Mouse (Mus musculus): ENCODE measurements around the gene Fam228b. TPM values are rescaled to one million over a fixed set of nuclear protein-coding genes. Genes with fewer than 3 reads are reported as not detected.
"Not testable (repeated sequence)": the region's sequence is repeated elsewhere in the genome, so short reads cannot be mapped to it uniquely, and the experiment has no call there.

Fam228b gene
- polyA plus RNA-seq, 1 experiment from 2014 or later = 1.2 TPM

GRCm38 (mm10) chr12:4781725-4782404, 12.8 kb upstream of the Fam228b start:
- not testable (repeated sequence) for H3K9ac ChIP-seq; ATAC-seq; H3K4me3 ChIP-seq (replicated peaks); H3K27ac ChIP-seq; H3K9me3 ChIP-seq; H3K36me3 ChIP-seq; H3K4me2 ChIP-seq (replicated peaks); H3K27me3 ChIP-seq (replicated peaks); H3K4me1 ChIP-seq (replicated peaks)
- WGBS = 85% methylated on average over 9 of the region's 9 CpGs

DNA sequence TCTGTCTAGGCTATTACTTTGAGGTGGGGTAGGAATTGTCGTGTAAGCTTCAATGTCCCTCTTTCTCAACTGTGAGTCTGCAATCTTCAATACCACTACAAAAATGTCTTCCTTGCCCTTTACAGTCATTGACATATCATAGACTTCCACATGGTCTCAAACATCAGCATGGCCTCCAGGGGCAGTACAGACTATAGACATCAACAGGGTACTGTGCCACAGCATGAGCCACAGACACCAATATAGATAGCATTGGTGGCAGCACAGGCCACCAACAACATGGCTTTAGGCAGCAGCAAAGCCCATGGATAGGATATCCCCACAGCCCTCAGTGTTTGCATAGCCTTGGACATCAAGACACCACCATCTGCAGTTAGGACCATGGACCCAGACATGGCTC, 12.2 kb upstream of the Fam228b start:
- Histone ChIP-seq H3K4me1 (replicated peaks) (no peaks in the 10 kb centered on the region), H3K36me3 (no peaks in the 10 kb centered on the region), H3K27ac (no peak overlapping the region), H3K27me3 (replicated peaks) (no peaks in the 10 kb centered on the region), H3K9me3 (no peaks in the 10 kb centered on the region), H3K4me2 (replicated peaks) (no peak overlapping the region), H3K4me3 (replicated peaks) (no peak overlapping the region), H3K9ac (no peak overlapping the region)
- 88% methylated on average over 1 of the region's 1 CpGs for WGBS
- ATAC-seq = no peak

- no peak overlapping the region for H3K27ac ChIP-seq
- no peak overlapping the region for H3K4me2 ChIP-seq (replicated peaks)
- no peak for ATAC-seq
- H3K4me1 ChIP-seq (replicated peaks) = no peaks in the 10 kb centered on the region
- H3K36me3 ChIP-seq = no peaks in the 10 kb centered on the region
- no peaks in the 10 kb centered on the region for H3K9me3 ChIP-seq
- H3K9ac ChIP-seq = no peak overlapping the region
- 59% methylated on average over 2 of the region's 2 CpGs for WGBS
- no peak overlapping the region for H3K4me3 ChIP-seq (replicated peaks)
- H3K27me3 ChIP-seq (replicated peaks) = no peaks in the 10 kb centered on the region
Observed at GRCm38 (mm10) chr12:4780245-4780644, 11.2 kb upstream of the Fam228b start.

GRCm38 (mm10) chr12:4777734-4778133, 8.7 kb upstream of the Fam228b start:
- Histone ChIP-seq H3K27ac (no peak overlapping the region), H3K9ac (no peak overlapping the region), H3K36me3 (no peaks in the 10 kb centered on the region), H3K4me2 (replicated peaks) (no peak overlapping the region), H3K9me3 (no peaks in the 10 kb centered on the region), H3K4me3 (replicated peaks) (no peak overlapping the region), H3K4me1 (replicated peaks) (no peaks in the 10 kb centered on the region), H3K27me3 (replicated peaks) (no peaks in the 10 kb centered on the region)
- no peak for ATAC-seq
- WGBS = 83% methylated on average over 6 of the region's 6 CpGs

DNA sequence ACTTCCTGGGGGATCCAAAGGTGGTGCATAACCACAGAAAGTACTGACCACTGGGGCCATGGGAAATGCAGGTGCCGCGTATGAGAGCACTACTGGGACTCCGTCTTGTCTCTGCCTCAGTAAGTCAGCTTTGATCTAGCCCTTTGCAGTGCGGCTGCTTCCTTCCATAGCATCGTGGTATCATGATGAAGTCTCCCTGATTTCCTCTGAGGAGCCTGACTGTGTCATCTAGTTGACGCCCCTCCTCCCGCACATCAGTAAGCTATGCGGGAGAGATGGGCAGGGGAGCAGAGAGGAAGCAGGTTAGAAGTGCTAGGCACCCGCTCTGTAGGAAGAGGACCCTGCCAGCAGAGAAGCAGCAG, 6.5 kb upstream of the Fam228b start:
- no peak overlapping the region for H3K9ac ChIP-seq
- no peak overlapping the region for H3K4me3 ChIP-seq (replicated peaks)
- H3K27me3 ChIP-seq (replicated peaks) = no peaks in the 10 kb centered on the region
- no peak for ATAC-seq
- no peak overlapping the region for H3K27ac ChIP-seq
- H3K4me1 ChIP-seq (replicated peaks) = no peaks in the 10 kb centered on the region
- H3K36me3 ChIP-seq = no peaks in the 10 kb centered on the region
- H3K9me3 ChIP-seq = no peaks in the 10 kb centered on the region
- WGBS = 77% methylated on average over 9 of the region's 9 CpGs
- no peak overlapping the region for H3K4me2 ChIP-seq (replicated peaks)

GRCm38 (mm10) chr12:4774895-4775587, 6.0 kb upstream of the Fam228b start:
- ATAC-seq = no peak
- 84% methylated on average over 8 of the region's 8 CpGs for WGBS
- no peak overlapping the region for H3K4me3 ChIP-seq (replicated peaks)
- H3K27ac ChIP-seq = no peak overlapping the region
- no peak overlapping the region for H3K4me2 ChIP-seq (replicated peaks)
- H3K36me3 ChIP-seq = no peaks in the 10 kb centered on the region
- no peak overlapping the region for H3K9ac ChIP-seq
- H3K4me1 ChIP-seq (replicated peaks) = no peaks in the 10 kb centered on the region
- H3K9me3 ChIP-seq = no peaks in the 10 kb centered on the region
- H3K27me3 ChIP-seq (replicated peaks) = no peaks in the 10 kb centered on the region

DNA sequence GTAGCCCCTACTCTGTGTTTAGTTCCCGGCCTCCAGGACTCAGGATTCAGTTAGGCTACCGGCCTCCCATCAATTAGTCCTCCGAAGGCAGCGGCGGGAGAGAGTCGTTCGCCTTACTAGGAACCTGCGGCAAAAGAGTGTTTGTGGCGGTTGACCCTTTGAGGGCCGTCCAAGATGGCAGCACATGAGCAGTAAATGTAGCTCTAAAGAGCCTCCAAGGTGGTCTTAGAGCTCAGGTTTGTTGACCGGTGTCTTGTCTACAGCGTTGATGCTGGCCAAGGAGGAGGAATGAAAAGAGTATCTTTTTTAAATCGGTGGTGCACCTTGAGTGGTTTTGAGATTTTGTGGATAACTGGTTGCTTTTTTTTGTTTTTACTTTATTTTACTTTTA, 261 bp upstream of the Fam228b start:
- peak overlapping the region; percentile 92; the same call in 1 of the 2 replicates for H3K27ac ChIP-seq
- 22% methylated on average over 13 of the region's 13 CpGs for WGBS
- H3K36me3 ChIP-seq = no peaks in the 10 kb centered on the region
- H3K4me2 ChIP-seq (replicated peaks) = peak overlapping the region; percentile 89
- peak overlapping the region; percentile 89 for H3K9ac ChIP-seq
- H3K4me1 ChIP-seq (replicated peaks) = 0 out of 2 replicates have a peak, but pooled peaks cover 4% of the 10 kb centered on the region
- peak overlapping the region; percentile 69 for H3K4me3 ChIP-seq (replicated peaks)
- ATAC-seq = peak; percentile 35; the same call in 1 of the 2 replicates
- H3K27me3 ChIP-seq (replicated peaks) = no peaks in the 10 kb centered on the region
- H3K9me3 ChIP-seq = no peaks in the 10 kb centered on the region

GRCm38 (mm10) chr12:4757060-4757459, 12.0 kb downstream of the Fam228b start:
- Histone ChIP-seq H3K9me3 (no peaks in the 10 kb centered on the region), H3K27ac (no peak overlapping the region), H3K27me3 (replicated peaks) (no peaks in the 10 kb centered on the region), H3K4me3 (replicated peaks) (no peak overlapping the region), H3K4me2 (replicated peaks) (no peak overlapping the region), H3K9ac (no peak overlapping the region), H3K4me1 (replicated peaks) (no peaks in the 10 kb centered on the region), H3K36me3 (no peaks in the 10 kb centered on the region)
- ATAC-seq = no peak
- WGBS = 72% methylated on average over 1 of the region's 1 CpGs

DNA sequence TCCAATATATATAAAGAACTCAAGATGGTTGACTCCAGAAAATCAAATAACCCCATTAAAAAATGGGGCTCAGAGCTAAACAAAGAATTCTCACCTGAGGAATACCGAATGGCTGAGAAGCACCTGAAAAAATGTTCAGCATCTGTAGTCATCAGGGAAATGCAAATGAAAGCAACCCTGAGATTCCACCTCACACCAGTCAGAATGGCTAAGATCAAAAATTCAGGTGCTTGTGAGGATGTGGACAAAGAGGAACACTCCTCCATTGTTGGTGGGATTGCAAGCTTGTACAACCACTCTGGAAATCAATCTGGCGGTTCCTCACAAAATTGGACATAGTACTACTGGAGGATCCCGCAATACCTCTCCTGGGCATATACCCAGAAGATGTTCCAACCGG, 14.6 kb downstream of the Fam228b start:
- ATAC-seq; H3K9me3 ChIP-seq; H3K27me3 ChIP-seq (replicated peaks); H3K4me3 ChIP-seq (replicated peaks); H3K4me1 ChIP-seq (replicated peaks); H3K27ac ChIP-seq; H3K4me2 ChIP-seq (replicated peaks); H3K9ac ChIP-seq; H3K36me3 ChIP-seq: not testable (repeated sequence)
- WGBS = 87% methylated on average over 4 of the region's 4 CpGs

- no peaks in the 10 kb centered on the region for H3K36me3 ChIP-seq
- no peak overlapping the region for H3K4me3 ChIP-seq (replicated peaks)
- H3K9ac ChIP-seq = no peak overlapping the region
- 83% methylated on average over 10 of the region's 10 CpGs for WGBS
- no peak overlapping the region for H3K4me2 ChIP-seq (replicated peaks)
- no peak for ATAC-seq
- no peak overlapping the region for H3K27ac ChIP-seq
- no peaks in the 10 kb centered on the region for H3K9me3 ChIP-seq
- no peaks in the 10 kb centered on the region for H3K4me1 ChIP-seq (replicated peaks)
- no peaks in the 10 kb centered on the region for H3K27me3 ChIP-seq (replicated peaks)
Observed at GRCm38 (mm10) chr12:4744486-4744885, 24.6 kb downstream of the Fam228b start.

- ATAC-seq = no peak
- Histone ChIP-seq H3K4me1 (replicated peaks) (no peaks in the 10 kb centered on the region), H3K9ac (no peak overlapping the region), H3K27ac (no peak overlapping the region), H3K9me3 (no peaks in the 10 kb centered on the region), H3K36me3 (no peaks in the 10 kb centered on the region), H3K4me2 (replicated peaks) (no peak overlapping the region), H3K4me3 (replicated peaks) (no peak overlapping the region), H3K27me3 (replicated peaks) (no peaks in the 10 kb centered on the region)
- WGBS = 82% methylated on average over 3 of the region's 3 CpGs
Observed at GRCm38 (mm10) chr12:4742183-4742582, 26.9 kb downstream of the Fam228b start.

GRCm38 (mm10) chr12:4740823-4741222, 28.2 kb downstream of the Fam228b start:
- H3K36me3 ChIP-seq = no peaks in the 10 kb centered on the region
- WGBS = 82% methylated on average over 7 of the region's 7 CpGs
- no peaks in the 10 kb centered on the region for H3K27me3 ChIP-seq (replicated peaks)
- no peak overlapping the region for H3K27ac ChIP-seq
- no peak overlapping the region for H3K9ac ChIP-seq
- H3K4me2 ChIP-seq (replicated peaks) = no peak overlapping the region
- no peaks in the 10 kb centered on the region for H3K9me3 ChIP-seq
- no peak overlapping the region for H3K4me3 ChIP-seq (replicated peaks)
- no peak for ATAC-seq
- H3K4me1 ChIP-seq (replicated peaks) = no peaks in the 10 kb centered on the region

- no peaks in the 10 kb centered on the region for H3K36me3 ChIP-seq
- H3K4me3 ChIP-seq (replicated peaks) = no peak within 1 kb of the TSS
- no peak within 1 kb of the TSS for H3K9ac ChIP-seq
- no peaks in the 10 kb centered on the region for H3K4me1 ChIP-seq (replicated peaks)
- H3K9me3 ChIP-seq = no peaks in the 10 kb centered on the region
- H3K27me3 ChIP-seq (replicated peaks) = no peaks in the 10 kb centered on the region
- no peak within 1 kb of the TSS for H3K27ac ChIP-seq
- no peak for ATAC-seq
- 89% methylated on average over 18 of the region's 18 CpGs for WGBS
- H3K4me2 ChIP-seq (replicated peaks) = no peak within 1 kb of the TSS
Observed at GRCm38 (mm10) chr12:4738031-4738576, 31.0 kb downstream of the Fam228b start, which contains the start of gene Fam228a. Gene Fam228a, minus strand, starts transcription at chr12:4738430.
